Mouse (Mus musculus) heart, embryonic 11.5 days (tissue): ENCODE results near the gene Cd109. TPM values are rescaled to one million over a fixed set of nuclear protein-coding genes. Genes with fewer than 3 reads are reported as not detected.

Experiments used
- ATAC-seq: fragments of 200-750 bp; cut with Nextera tagmentation; replicated peaks from 2 replicates; pipeline ENCODE4 v1.8.0; 2017; ENCODE audit warnings: moderate library complexity; ENCODE audit not compliant: insufficient number of reproducible peaks, low FRiP score, low TSS enrichment
- H3K27ac ChIP-seq: fragments of 300-500 bp; sonication (generic); 2 replicates; pipeline ENCODE4 v1.5.1; 2014; ENCODE audit warnings: mild to moderate bottlenecking, low read depth, low read length
- H3K27me3 ChIP-seq: fragments of 300-500 bp; sonication (generic); 2 replicates; pipeline ENCODE4 v1.6.1; 2014; ENCODE audit warnings: mild to moderate bottlenecking, low read length, mixed read lengths; ENCODE audit not compliant: control insufficient read depth, insufficient read depth
- H3K36me3 ChIP-seq: fragments of 300-500 bp; sonication (generic); 2 replicates; pipeline ENCODE4 v1.6.1; 2014; ENCODE audit warnings: mild to moderate bottlenecking, low read length, moderate library complexity, mixed read lengths; ENCODE audit not compliant: control insufficient read depth, insufficient read depth
- H3K4me1 ChIP-seq: fragments of 300-500 bp; sonication (generic); 2 replicates; pipeline ENCODE4 v1.6.1; 2014; ENCODE audit warnings: low read length; ENCODE audit not compliant: control insufficient read depth, insufficient read depth
- H3K4me2 ChIP-seq: fragments of 300-500 bp; sonication (generic); 2 replicates; pipeline ENCODE4 v1.6.1; 2014; ENCODE audit warnings: mild to moderate bottlenecking, moderate library complexity
- H3K4me3 ChIP-seq: fragments of 300-500 bp; sonication (generic); 2 replicates; pipeline ENCODE4 v1.5.1; 2014; ENCODE audit warnings: low read depth, low read length
- H3K9ac ChIP-seq: fragments of 300-500 bp; sonication (generic); 2 replicates; pipeline ENCODE4 v1.6.1; 2014; ENCODE audit warnings: mild to moderate bottlenecking, low read depth, low read length, moderate library complexity
- H3K9me3 ChIP-seq: fragments of 300-500 bp; sonication (generic); replicated peaks from 2 replicates; pipeline ENCODE4 v1.6.1; 2016; ENCODE audit warnings: low read length; ENCODE audit not compliant: control insufficient read depth
- WGBS: fragments of 180-500 bp; shearing (Covaris S2); extraction: QIAGEN DNeasy Blood & Tissue Kit; methylation state at CpG from one replicate; pipeline ENCODE4 v1.1.7; 2014; ENCODE audit not compliant: insufficient replicate concordance; 5-methylcytosine and 5-hydroxymethylcytosine counted together
- polyA plus RNA-seq: library from polyadenylated mRNA; unstranded; fragments of >200 nt; fragmentation: Nextera tagmentation; extraction: Ambion mirVana; gene quantifications from 2 replicates; pipeline ENCODE4 v1.2.1, GENCODE M21; 2014

Cd109 gene
- polyA plus RNA-seq, 1 experiment from 2014 or later = 1.7 TPM

GRCm38 (mm10) chr9:78629991-78630390 is 14.6 kb downstream of the Cd109 start:
- ATAC-seq = no peak
- H3K9ac ChIP-seq = no peak overlapping the region
- no peaks in the 10 kb centered on the region for H3K9me3 ChIP-seq
- WGBS = 47% methylated on average over 6 of the region's 6 CpGs
- no peaks in the 10 kb centered on the region for H3K27me3 ChIP-seq
- H3K27ac ChIP-seq = no peak overlapping the region
- no peak overlapping the region for H3K4me3 ChIP-seq
- H3K36me3 ChIP-seq = no peaks in the 10 kb centered on the region
- peak overlapping the region; percentile 18; the same call in 1 of the 2 replicates for H3K4me2 ChIP-seq
- H3K4me1 ChIP-seq = no peaks in the 10 kb centered on the region; the same call in 1 of the 2 replicates

- Histone ChIP-seq H3K9me3 (no peaks in the 10 kb centered on the region), H3K4me3 (no peak overlapping the region), H3K4me2 (no peak overlapping the region), H3K4me1 (no peaks in the 10 kb centered on the region; the same call in 1 of the 2 replicates), H3K9ac (no peak overlapping the region), H3K36me3 (no peaks in the 10 kb centered on the region), H3K27me3 (no peaks in the 10 kb centered on the region), H3K27ac (no peak overlapping the region)
- no peak for ATAC-seq
- WGBS = 68% methylated on average over 6 of the region's 6 CpGs
These were observed 16.5 kb downstream of the Cd109 start for GRCm38 (mm10) chr9:78631755-78632434.

- Histone ChIP-seq H3K4me1 (no peaks in the 10 kb centered on the region; the same call in 1 of the 2 replicates), H3K4me2 (no peak overlapping the region), H3K36me3 (no peaks in the 10 kb centered on the region), H3K27ac (no peak overlapping the region), H3K4me3 (no peak overlapping the region), H3K9ac (no peak overlapping the region), H3K9me3 (no peaks in the 10 kb centered on the region), H3K27me3 (no peaks in the 10 kb centered on the region)
- 83% methylated on average over 3 of the region's 3 CpGs for WGBS
- no peak for ATAC-seq
These were observed 18.6 kb downstream of the Cd109 start for GRCm38 (mm10) chr9:78633976-78634375.

DNA sequence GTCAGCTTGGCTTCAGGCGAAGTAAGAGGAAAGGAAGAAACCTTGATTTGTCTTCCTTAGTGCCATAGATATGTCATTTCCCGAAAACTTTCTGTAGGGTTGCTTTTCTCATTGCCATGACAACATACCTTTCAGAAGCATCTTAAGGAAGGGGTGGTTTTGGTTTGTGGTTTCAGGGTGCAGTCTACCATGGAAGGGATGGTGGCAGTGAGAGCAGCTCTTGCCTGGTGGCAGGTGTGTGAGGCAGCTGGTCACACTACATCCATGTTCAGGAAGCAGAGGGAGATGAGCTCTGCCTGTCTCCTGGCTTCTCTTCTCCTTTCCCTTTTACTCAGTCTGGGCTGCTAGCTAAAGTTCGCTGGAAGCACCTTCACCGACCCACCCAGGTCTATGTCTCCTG is 26.0 kb downstream of the Cd109 start:
- Histone ChIP-seq H3K9me3 (no peaks in the 10 kb centered on the region), H3K27me3 (no peaks in the 10 kb centered on the region), H3K4me1 (no peaks in the 10 kb centered on the region), H3K4me2 (no peak overlapping the region), H3K4me3 (no peak overlapping the region), H3K9ac (no peak overlapping the region), H3K36me3 (no peaks in the 10 kb centered on the region), H3K27ac (no peak overlapping the region)
- WGBS = 70% methylated on average over 4 of the region's 4 CpGs
- ATAC-seq = no peak

DNA sequence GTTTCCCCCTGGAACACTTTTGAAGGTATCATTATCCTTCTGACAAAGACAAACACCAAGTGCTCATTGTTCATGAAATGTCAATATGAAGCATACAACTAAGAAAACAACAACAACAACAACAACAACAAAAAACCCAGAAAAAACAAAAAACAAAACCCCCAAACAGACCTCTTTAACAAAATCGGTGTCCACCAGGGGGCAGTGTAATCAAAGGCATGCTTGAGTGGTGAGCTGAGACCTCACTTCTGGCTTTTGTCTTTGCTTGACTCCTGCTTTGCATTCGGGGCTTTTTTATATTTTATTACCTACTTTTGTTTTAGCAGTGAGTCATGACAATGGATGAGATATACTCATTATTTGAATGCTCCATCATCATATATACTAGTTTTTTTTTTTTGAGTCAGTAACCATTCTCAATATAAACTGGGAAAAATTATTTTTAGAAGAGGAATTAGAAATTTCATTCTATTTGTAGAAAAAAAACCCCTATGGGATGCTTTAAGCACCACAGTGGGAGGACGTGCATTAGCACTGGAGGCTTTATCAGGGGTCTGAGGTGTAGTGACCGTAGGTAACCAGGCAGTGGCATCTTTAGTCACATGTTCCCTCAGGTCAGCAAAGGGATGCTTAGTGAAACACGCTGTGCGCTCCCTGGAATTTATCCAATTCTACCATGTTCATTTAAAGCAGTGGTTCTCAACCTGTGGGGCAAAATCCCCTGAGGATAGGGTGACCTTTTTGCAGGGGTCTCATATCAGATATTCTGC is 30.8 kb downstream of the Cd109 start:
- Histone ChIP-seq H3K27me3 (no peaks in the 10 kb centered on the region), H3K36me3 (no peaks in the 10 kb centered on the region), H3K9me3 (no peaks in the 10 kb centered on the region), H3K4me3 (no peak overlapping the region), H3K27ac (no peak overlapping the region), H3K4me1 (no peaks in the 10 kb centered on the region), H3K9ac (no peak overlapping the region), H3K4me2 (no peak overlapping the region)
- ATAC-seq = no peak
- 48% methylated on average over 6 of the region's 6 CpGs for WGBS

- H3K9ac ChIP-seq = no peak overlapping the region
- no peak for ATAC-seq
- no peaks in the 10 kb centered on the region for H3K4me1 ChIP-seq
- no peak overlapping the region for H3K27ac ChIP-seq
- H3K9me3 ChIP-seq = no peaks in the 10 kb centered on the region
- no peak overlapping the region for H3K4me2 ChIP-seq
- H3K36me3 ChIP-seq = no peaks in the 10 kb centered on the region
- no peaks in the 10 kb centered on the region for H3K27me3 ChIP-seq
- H3K4me3 ChIP-seq = no peak overlapping the region
- 85% methylated on average over 8 of the region's 8 CpGs for WGBS
These were observed 33.3 kb downstream of the Cd109 start for GRCm38 (mm10) chr9:78648641-78649040.

- Histone ChIP-seq H3K36me3 (no peaks in the 10 kb centered on the region), H3K27ac (no peak overlapping the region), H3K4me1 (no peaks in the 10 kb centered on the region), H3K27me3 (no peaks in the 10 kb centered on the region), H3K4me2 (no peak overlapping the region), H3K4me3 (no peak overlapping the region), H3K9me3 (no peaks in the 10 kb centered on the region), H3K9ac (no peak overlapping the region)
- ATAC-seq = no peak
These were observed 34.1 kb downstream of the Cd109 start for GRCm38 (mm10) chr9:78649398-78649797.

DNA sequence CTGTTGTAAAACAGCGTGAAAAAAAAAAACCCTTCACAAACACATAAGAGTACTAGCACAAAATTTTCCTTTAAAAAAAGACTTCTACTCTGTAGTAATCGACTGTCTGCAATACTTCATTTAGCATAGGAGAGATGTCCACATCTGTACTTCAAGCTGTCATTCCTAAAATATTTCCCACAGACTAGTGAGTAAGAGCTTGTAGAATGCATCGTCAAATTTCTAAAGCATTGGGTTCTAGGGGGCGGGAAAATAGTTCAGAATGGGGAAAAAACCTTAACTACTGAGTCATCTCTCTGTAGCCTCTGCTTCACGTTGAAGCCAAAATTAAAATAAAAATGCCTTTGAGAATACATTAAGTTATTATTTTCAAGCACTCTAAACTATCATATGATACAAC is 42.2 kb downstream of the Cd109 start:
- H3K4me3 ChIP-seq = no peak overlapping the region
- no peak for ATAC-seq

More for the DNA sequence above, 42.2 kb downstream of the Cd109 start:
- WGBS = 76% methylated on average over 5 of the region's 5 CpGs
- no peaks in the 10 kb centered on the region for H3K27me3 ChIP-seq
- no peaks in the 10 kb centered on the region for H3K36me3 ChIP-seq
- H3K27ac ChIP-seq = no peak overlapping the region
- H3K4me2 ChIP-seq = no peak overlapping the region
- no peaks in the 10 kb centered on the region for H3K4me1 ChIP-seq
- no peaks in the 10 kb centered on the region for H3K9me3 ChIP-seq
- H3K9ac ChIP-seq = no peak overlapping the region
